Mouse (Mus musculus): ENCODE data around the gene Spata21. TPM values are rescaled to one million over a fixed set of nuclear protein-coding genes. Genes with fewer than 3 reads are reported as not detected.

The Spata21 gene
- polyA plus RNA-seq, 1 experiment from 2014 or later, result 0.19 TPM

GRCm38 (mm10) chr4:141069731-141070130 is 18.4 kb upstream of the Spata21 start:
- ATAC-seq, result 0 out of 2 replicates have a peak, but pooled peaks have one; percentile 25
- H3K4me2 ChIP-seq (ENCODE audit: low read length), result no peak overlapping the region
- no peak overlapping the region for H3K4me3 ChIP-seq (ENCODE audit: low read depth, low read length)
- H3K27ac ChIP-seq (ENCODE audit: low read depth, low read length), result no peak overlapping the region
- WGBS, result 64% methylated on average over 4 of the region's 4 CpGs
- no peaks in the 10 kb centered on the region for H3K27me3 ChIP-seq (replicated peaks; ENCODE audit: control insufficient read depth, insufficient read depth, low read length)
- peak; percentile 72 for DNase-seq (ENCODE audit: low spot score)
- no peak overlapping the region for H3K9ac ChIP-seq (ENCODE audit: low read length)
- no peaks in the 10 kb centered on the region for H3K4me1 ChIP-seq (ENCODE audit: control insufficient read depth, insufficient read depth, low read length)
- H3K9me3 ChIP-seq (replicated peaks; ENCODE audit: control insufficient read depth, low read length), result no peaks in the 10 kb centered on the region
- H3K36me3 ChIP-seq (ENCODE audit: control insufficient read depth, insufficient read depth, low read length), result peaks cover 89% of the 10 kb centered on the region

DNA sequence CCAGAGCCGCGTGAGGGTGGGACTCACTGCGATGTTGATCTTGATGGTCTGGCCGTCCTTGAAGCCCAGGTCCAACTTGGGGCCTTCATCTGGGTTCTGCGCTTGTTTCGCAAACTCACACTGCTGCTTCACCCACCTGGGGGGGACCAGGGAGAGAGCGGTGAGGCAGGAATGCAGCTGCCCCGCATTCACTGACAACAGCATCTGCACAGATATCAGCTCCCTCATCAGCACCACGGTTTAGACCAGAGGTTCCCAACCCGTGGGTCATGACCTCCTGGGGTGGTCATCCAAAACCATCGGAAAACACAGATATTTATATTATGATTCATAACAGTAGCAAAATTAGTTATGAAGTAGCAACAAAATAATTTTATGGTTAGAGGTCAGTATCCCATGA is 15.6 kb upstream of the Spata21 start:
- H3K36me3 ChIP-seq (ENCODE audit: control insufficient read depth, insufficient read depth, low read length), result peaks cover 68% of the 10 kb centered on the region

DNA sequence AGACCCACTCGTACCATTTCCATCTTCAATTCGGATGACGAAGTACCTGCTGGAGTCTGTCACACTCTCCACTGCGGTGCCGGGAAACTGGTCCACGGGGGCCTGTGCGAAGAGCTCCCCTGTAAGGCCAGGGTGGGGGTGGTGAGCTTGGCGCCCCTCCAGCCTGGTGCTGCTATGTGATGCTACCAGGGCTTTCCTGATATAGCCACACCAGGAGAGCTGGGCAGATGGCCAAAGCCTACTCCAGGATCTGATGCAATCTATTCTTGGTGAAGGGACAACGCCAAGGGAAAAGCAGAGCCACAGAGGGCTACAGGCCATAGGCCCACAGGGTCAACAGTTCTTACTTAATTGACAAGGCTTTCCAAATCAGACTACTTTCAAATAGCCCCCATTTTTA is 14.5 kb upstream of the Spata21 start:
- Histone ChIP-seq H3K9me3 (replicated peaks; ENCODE audit: control insufficient read depth, low read length) (no peaks in the 10 kb centered on the region), H3K4me2 (ENCODE audit: low read length) (no peak overlapping the region), H3K27ac (ENCODE audit: low read depth, low read length) (no peak overlapping the region), H3K36me3 (ENCODE audit: control insufficient read depth, insufficient read depth, low read length) (peaks cover 56% of the 10 kb centered on the region), H3K4me3 (ENCODE audit: low read depth, low read length) (no peak overlapping the region), H3K9ac (ENCODE audit: low read length) (no peak overlapping the region), H3K27me3 (replicated peaks; ENCODE audit: control insufficient read depth, insufficient read depth, low read length) (no peaks in the 10 kb centered on the region), H3K4me1 (ENCODE audit: control insufficient read depth, insufficient read depth, low read length) (peaks cover 8% of the 10 kb centered on the region)
- ATAC-seq, result no peak
- DNase-seq (ENCODE audit: low spot score), result no peak
- WGBS, result 88% methylated on average over 9 of the region's 9 CpGs

More for the DNA sequence above, 15.6 kb upstream of the Spata21 start:
- Histone ChIP-seq H3K4me3 (ENCODE audit: low read depth, low read length) (no peak overlapping the region), H3K9me3 (replicated peaks; ENCODE audit: control insufficient read depth, low read length) (no peaks in the 10 kb centered on the region), H3K4me2 (ENCODE audit: low read length) (no peak overlapping the region), H3K27ac (ENCODE audit: low read depth, low read length) (no peak overlapping the region), H3K9ac (ENCODE audit: low read length) (no peak overlapping the region), H3K4me1 (ENCODE audit: control insufficient read depth, insufficient read depth, low read length) (peaks cover 8% of the 10 kb centered on the region), H3K27me3 (replicated peaks; ENCODE audit: control insufficient read depth, insufficient read depth, low read length) (no peaks in the 10 kb centered on the region)
- WGBS, result 92% methylated on average over 11 of the region's 11 CpGs
- ATAC-seq (no peak), DNase-seq (ENCODE audit: low spot score) (no peak)

DNA sequence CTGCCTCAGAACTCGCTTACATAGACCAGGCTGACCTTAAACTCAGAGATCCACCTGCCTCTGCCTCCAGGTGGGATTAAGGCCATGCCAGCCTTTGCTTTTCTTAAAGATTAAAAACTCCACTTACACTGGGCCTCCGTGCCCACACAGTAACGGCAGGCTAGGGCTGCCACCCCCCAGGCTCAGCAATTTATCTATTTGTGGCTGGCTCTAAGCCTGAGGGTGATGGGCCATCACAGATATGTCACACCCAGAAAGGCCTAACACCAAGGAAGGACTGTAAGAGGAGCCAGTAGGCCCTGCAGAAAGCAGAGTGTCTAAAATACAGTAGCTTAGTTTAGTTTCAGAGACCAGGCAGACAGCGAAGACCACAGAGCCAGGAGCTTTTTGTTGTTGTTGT is 14.0 kb upstream of the Spata21 start:
- no peak overlapping the region for H3K4me2 ChIP-seq (ENCODE audit: low read length)
- ATAC-seq (no peak), DNase-seq (ENCODE audit: low spot score) (no peak)
- WGBS, result 93% methylated on average over 4 of the region's 4 CpGs
- H3K27me3 ChIP-seq (replicated peaks; ENCODE audit: control insufficient read depth, insufficient read depth, low read length), result no peaks in the 10 kb centered on the region
- peaks cover 8% of the 10 kb centered on the region for H3K4me1 ChIP-seq (ENCODE audit: control insufficient read depth, insufficient read depth, low read length)
- H3K27ac ChIP-seq (ENCODE audit: low read depth, low read length), result no peak overlapping the region
- H3K36me3 ChIP-seq (ENCODE audit: control insufficient read depth, insufficient read depth, low read length), result peaks cover 51% of the 10 kb centered on the region
- H3K9ac ChIP-seq (ENCODE audit: low read length), result no peak overlapping the region
- no peak overlapping the region for H3K4me3 ChIP-seq (ENCODE audit: low read depth, low read length)
- H3K9me3 ChIP-seq (replicated peaks; ENCODE audit: control insufficient read depth, low read length), result no peaks in the 10 kb centered on the region

DNA sequence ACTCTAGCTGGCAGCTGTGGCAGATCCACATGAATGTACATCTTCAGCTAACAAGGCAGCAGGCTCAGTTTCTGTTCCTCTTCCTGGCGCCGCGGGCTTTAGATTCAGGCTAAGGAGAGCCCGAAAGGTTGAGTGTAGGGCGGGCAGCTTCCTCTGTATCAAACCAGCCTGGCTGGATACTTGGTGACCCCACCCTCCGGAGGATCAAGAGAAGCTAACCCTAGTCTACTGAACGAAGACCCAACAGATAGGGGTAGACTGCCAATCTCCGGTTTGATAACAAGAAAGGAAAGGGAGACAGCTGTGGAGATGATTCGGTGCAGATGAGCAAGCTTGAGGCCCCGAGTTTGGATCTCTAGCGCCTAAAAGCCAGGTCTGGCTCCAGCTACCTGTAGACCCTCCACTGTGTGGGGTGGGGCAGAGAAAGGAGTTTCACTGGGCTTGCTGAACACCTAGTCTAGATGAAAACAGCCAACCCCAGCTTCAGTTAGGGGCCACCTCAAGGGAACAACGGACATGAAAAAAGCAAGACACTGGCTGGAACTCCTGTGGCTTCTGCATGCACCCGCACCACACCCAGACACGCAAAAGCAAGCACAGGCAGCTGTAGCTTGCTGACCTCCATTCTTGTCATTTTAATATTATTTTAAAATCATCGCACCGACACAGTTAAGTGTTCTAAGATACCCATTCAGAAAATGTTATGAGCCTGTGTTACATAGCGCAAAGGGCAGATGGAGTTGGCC is 11.2 kb upstream of the Spata21 start:
- no peaks in the 10 kb centered on the region for H3K9me3 ChIP-seq (replicated peaks; ENCODE audit: control insufficient read depth, low read length)
- H3K9ac ChIP-seq (ENCODE audit: low read length), result peak overlapping the region; percentile 95
- H3K27me3 ChIP-seq (replicated peaks; ENCODE audit: control insufficient read depth, insufficient read depth, low read length), result no peaks in the 10 kb centered on the region
- peaks cover 23% of the 10 kb centered on the region for H3K36me3 ChIP-seq (ENCODE audit: control insufficient read depth, insufficient read depth, low read length)
- peak overlapping the region; percentile 99 for H3K4me2 ChIP-seq (ENCODE audit: low read length)
- no peak for DNase-seq (ENCODE audit: low spot score)
- 88% methylated on average over 17 of the region's 17 CpGs for WGBS
- no peak for ATAC-seq
- H3K27ac ChIP-seq (ENCODE audit: low read depth, low read length), result no peak overlapping the region
- H3K4me3 ChIP-seq (ENCODE audit: low read depth, low read length), result peak overlapping the region; percentile 95
- H3K4me1 ChIP-seq (ENCODE audit: control insufficient read depth, insufficient read depth, low read length), result peaks cover 8% of the 10 kb centered on the region

- Histone ChIP-seq H3K36me3 (ENCODE audit: control insufficient read depth, insufficient read depth, low read length) (peaks cover 14% of the 10 kb centered on the region), H3K27me3 (replicated peaks; ENCODE audit: control insufficient read depth, insufficient read depth, low read length) (no peaks in the 10 kb centered on the region), H3K4me3 (ENCODE audit: low read depth, low read length) (peak within 1 kb of the TSS; percentile 95), H3K27ac (ENCODE audit: low read depth, low read length) (peak within 1 kb of the TSS; percentile 66; the same call in 1 of the 2 replicates), H3K9me3 (replicated peaks; ENCODE audit: control insufficient read depth, low read length) (no peaks in the 10 kb centered on the region), H3K9ac (ENCODE audit: low read length) (peak within 1 kb of the TSS; percentile 95), H3K4me2 (ENCODE audit: low read length) (peak within 1 kb of the TSS; percentile 99), H3K4me1 (ENCODE audit: control insufficient read depth, insufficient read depth, low read length) (peaks cover 8% of the 10 kb centered on the region)
- DNase-seq (ENCODE audit: low spot score) (peak; percentile 98), ATAC-seq (peak; percentile 95)
- WGBS, result 1% methylated on average over 64 of the region's 67 CpGs
Observed at GRCm38 (mm10) chr4:141077681-141078509, 10.2 kb upstream of the Spata21 start, which contains the start of gene Necap2. Gene Necap2, minus strand, starts transcription at chr4:141078357.

DNA sequence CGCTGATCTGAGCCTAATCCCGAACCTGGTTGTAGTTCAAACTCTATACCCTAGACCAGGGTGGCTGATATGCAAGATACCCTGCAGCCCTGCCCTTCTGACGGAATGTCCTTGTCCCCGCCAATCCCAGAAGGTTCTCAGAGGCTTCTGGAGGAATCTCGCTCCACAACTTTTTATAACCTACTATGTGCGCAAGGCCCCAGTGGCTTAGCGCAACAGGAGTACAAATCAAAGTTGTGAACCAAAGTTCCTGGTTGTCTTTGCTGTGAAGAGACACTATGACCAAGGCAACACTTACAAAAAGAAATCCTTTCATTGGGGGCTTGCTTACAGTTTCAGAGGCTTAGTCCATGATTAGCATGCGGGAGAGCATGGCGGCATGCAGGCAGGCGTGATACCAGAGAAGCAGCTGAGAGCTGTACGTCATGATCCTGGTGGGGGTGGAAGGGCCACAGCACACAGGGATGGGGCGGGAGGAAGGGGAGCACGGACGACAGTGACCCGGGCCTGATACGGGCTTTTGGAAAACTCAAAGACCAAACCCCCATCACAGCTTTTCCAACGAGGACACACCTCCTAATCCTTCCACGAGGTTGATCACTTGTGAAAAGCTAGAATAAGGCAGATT is 9.5 kb upstream of the Spata21 start:
- Histone ChIP-seq H3K4me2 (ENCODE audit: low read length) (no peak overlapping the region), H3K4me1 (ENCODE audit: control insufficient read depth, insufficient read depth, low read length) (peaks cover 8% of the 10 kb centered on the region), H3K4me3 (ENCODE audit: low read depth, low read length) (no peak overlapping the region), H3K27me3 (replicated peaks; ENCODE audit: control insufficient read depth, insufficient read depth, low read length) (no peaks in the 10 kb centered on the region), H3K27ac (ENCODE audit: low read depth, low read length) (no peak overlapping the region), H3K36me3 (ENCODE audit: control insufficient read depth, insufficient read depth, low read length) (peaks cover 7% of the 10 kb centered on the region), H3K9me3 (replicated peaks; ENCODE audit: control insufficient read depth, low read length) (no peaks in the 10 kb centered on the region), H3K9ac (ENCODE audit: low read length) (no peak overlapping the region)
- ATAC-seq, result peak; percentile 44
- 73% methylated on average over 18 of the region's 18 CpGs for WGBS
- no peak for DNase-seq (ENCODE audit: low spot score)

DNA sequence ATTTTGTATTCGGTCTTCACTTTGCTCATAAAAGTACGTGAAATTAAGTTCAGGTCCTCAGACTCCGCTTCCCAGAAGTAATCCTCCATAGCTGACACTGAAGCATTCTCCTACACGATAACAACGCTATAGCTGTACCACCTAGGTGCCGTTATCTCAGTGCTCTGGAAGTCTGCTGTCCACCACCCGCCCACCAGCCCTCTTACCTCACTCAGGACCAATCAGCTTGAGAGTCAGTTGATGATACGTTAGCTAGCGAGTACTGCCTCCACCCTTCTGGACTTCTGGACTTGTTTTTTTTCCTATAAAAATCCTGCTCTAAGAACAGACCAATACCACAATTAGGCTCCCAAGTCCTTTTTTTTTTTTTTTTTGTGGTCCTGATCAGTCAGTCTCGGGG is 1.3 kb upstream of the Spata21 start:
- DNase-seq (ENCODE audit: low spot score) (no peak), ATAC-seq (no peak)
- no peak overlapping the region for H3K4me2 ChIP-seq (ENCODE audit: low read length)
- no peaks in the 10 kb centered on the region for H3K27me3 ChIP-seq (replicated peaks; ENCODE audit: control insufficient read depth, insufficient read depth, low read length)
- H3K36me3 ChIP-seq (ENCODE audit: control insufficient read depth, insufficient read depth, low read length), result no peaks in the 10 kb centered on the region
- H3K9ac ChIP-seq (ENCODE audit: low read length), result no peak overlapping the region
- no peaks in the 10 kb centered on the region for H3K9me3 ChIP-seq (replicated peaks; ENCODE audit: control insufficient read depth, low read length)
- H3K27ac ChIP-seq (ENCODE audit: low read depth, low read length), result no peak overlapping the region
- no peak overlapping the region for H3K4me3 ChIP-seq (ENCODE audit: low read depth, low read length)
- H3K4me1 ChIP-seq (ENCODE audit: control insufficient read depth, insufficient read depth, low read length), result no peaks in the 10 kb centered on the region
- WGBS, result 78% methylated on average over 10 of the region's 10 CpGs
